Mouse (Mus musculus): Measurements from ENCODE around the gene Pax3.

Pax3 gene

DNA sequence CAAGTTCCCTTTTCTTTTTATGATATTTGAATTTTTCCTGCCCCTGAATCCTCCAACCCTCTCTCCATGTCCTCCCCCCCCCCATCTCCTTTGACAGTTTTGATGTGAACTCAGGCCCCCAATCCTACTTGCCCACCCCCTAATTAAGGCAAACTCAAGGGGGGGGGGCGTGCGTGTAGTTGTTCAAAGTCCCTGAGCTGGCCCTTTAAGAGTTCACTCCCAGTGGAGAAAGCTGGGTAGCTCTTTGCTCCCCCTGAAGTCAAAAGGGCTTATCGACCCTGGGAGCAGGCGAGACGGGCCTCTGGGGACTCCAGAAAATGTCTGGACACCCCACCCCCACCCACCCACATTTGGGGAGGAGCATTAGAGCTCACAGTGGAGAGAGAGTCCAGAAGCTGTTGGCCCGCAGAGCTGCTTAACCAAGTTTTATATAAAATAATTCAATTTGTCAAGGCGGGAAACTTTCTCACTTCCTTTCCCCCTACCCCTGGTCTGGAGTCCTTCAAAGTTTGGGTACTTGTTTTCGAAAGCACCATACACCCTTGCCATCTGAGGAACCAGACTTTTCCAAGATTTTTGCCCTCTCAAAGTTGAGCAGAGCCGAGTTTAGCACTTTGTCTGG is 1.5 kb upstream of the Pax3 start:
- DNase-seq (ENCODE audit: low read depth) = no peak

DNA sequence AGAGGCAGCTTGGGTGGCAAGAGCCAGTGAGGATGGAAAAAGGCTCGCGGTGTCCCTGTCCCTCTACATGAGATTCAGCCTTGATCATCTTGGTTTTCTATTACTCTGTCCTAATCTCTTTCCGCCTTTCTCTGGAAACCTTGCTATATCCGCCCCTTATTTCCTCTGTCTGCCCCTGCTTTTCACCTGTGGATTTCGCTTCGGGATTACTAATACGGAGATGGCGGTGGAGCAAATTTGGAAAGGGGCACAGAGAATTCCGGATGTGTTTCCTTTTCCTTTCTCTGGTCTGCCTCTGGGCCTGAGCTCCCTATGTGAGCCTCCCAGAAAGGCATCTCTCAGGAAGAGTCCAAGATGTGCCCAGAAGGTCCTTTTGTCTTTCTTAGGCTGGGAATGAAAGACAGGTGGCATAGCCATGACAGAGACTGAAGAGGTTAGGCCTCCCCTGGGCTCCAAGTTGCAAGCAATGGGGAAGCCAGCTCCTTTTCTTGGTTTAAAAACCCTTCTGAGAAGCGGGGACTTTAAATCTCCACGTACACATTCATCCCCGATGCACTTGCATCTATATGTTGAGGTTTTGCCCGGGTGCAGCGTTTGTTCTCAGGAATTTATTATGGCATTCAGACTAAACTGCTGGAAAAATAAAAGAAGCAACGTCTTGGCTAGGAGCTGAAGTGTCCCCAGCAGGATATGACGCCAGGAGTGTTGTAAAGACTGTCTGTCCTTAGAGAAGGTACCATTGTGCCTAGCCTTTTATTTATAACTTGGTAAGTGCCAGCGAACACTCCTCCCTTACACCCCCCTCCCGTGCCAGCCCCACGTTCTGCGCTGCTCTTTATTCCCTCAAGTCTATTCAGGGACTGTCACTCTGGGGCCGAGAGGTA is 659 bp upstream of the Pax3 start:
- no peak for DNase-seq (ENCODE audit: low read depth)

DNA sequence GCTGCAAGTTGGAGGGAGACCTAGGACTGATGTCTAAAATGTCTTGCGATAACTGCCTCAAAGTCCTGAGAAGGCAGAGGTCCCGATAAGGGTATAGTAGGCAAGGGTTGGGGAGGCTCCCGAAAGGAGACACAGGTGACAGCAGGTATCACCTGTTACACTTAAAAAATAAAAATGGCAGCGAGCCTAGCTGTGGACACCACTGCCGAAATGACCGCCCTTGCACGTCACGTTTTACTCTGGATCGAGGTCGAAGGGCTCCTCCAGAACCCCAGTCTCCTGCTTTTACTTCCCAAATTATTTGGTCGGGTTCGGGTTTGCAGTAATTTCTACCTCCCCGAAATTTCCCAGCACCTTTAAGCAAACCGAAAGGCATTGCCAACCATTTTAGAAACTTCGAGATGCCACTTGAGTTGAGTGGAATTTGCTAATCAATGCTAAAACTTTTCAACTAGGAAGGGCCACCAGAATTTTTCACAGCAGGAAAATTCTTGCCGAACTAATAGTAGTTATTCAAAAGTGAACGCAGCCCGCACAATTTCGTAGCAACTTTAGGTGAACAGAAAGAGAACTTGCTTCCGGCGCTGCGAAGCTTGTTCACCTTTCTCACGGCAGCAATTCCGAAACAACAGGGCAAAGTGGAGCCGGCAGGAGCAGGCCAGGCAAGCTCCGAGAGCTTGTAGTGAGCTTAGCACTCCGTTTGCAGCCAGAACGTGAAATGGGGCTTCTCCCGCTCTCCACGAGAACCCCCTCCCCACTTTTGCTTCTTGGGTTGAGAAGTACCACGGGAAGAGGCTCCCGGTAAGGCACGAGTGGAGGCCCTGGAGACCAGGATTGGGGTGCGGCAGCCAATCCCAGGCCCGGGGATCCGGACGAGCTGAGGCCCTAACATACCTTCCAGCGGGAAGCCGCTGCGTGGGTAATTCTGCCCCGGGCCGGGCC is 892 bp downstream of the Pax3 start:
- DNase-seq (ENCODE audit: low read depth) = peak; percentile 39

GRCm38 (mm10) chr1:78195145-78195544 is 1.8 kb downstream of the Pax3 start:
- no peak for DNase-seq (ENCODE audit: low read depth)

GRCm38 (mm10) chr1:78194381-78195047 is 2.4 kb downstream of the Pax3 start:
- DNase-seq (ENCODE audit: low read depth) = no peak

- DNase-seq (ENCODE audit: low read depth) = no peak
Observed at GRCm38 (mm10) chr1:78193465-78193991, 3.4 kb downstream of the Pax3 start.

DNA sequence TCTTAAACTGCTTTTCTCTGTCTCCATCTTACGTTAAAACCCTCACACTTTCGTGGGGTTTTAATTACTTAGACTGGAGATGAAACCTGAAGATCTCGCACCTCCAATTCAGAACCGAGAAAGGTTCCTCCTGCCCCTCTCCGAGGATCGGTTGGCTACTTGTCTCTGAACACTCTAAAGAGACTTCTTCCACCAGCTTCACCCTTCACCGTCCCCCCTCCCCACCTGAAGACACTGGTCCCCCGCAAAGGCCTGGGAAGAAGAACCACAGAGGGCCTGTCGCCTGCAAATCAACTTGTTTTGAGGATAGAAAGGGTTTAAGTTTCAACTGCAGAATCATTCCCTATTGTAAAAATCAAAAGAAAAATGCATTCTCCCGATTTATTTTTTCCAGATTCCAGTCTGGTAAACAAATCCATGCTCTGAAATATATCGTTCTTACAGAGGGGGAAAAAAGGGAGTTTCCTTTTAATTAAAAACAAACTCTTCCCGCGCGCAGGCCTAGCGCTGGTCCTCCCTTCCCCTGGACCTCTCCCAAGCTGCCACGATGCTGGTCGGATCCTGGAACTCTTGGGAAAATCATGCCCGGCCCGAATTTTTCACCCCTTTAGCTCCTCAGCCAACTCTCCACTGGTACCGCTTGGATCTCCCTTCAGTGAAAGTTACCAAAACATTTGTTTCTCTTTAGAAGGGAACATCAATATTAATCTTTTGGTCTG is 4.0 kb downstream of the Pax3 start:
- no peak for DNase-seq (ENCODE audit: low read depth)

- DNase-seq (ENCODE audit: low read depth) = no peak
Observed at GRCm38 (mm10) chr1:78192217-78192735, 4.7 kb downstream of the Pax3 start.

DNA sequence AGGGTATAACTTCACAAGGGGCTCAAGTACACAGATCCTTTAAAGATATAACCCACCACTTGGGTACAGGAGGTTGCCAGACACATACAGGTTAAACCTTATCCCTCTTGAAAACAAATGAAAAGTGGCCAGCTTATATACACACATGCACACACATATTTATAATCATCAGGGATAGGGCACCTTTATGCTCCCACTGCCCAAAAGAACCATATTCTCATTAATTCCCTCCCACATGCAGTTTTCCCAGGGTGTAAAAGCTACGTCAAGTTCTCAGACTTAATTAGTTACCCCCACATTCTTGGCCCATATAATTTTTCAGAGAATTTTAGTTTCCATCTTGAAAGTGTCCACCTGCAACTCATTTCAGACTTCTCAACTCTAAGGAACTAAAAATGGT is 5.2 kb downstream of the Pax3 start:
- no peak for DNase-seq (ENCODE audit: low read depth)

GRCm38 (mm10) chr1:78191331-78191730 is 5.6 kb downstream of the Pax3 start:
- DNase-seq (ENCODE audit: low read depth) = no peak

GRCm38 (mm10) chr1:78190386-78191111 is 6.4 kb downstream of the Pax3 start:
- no peak for DNase-seq (ENCODE audit: low read depth)

DNA sequence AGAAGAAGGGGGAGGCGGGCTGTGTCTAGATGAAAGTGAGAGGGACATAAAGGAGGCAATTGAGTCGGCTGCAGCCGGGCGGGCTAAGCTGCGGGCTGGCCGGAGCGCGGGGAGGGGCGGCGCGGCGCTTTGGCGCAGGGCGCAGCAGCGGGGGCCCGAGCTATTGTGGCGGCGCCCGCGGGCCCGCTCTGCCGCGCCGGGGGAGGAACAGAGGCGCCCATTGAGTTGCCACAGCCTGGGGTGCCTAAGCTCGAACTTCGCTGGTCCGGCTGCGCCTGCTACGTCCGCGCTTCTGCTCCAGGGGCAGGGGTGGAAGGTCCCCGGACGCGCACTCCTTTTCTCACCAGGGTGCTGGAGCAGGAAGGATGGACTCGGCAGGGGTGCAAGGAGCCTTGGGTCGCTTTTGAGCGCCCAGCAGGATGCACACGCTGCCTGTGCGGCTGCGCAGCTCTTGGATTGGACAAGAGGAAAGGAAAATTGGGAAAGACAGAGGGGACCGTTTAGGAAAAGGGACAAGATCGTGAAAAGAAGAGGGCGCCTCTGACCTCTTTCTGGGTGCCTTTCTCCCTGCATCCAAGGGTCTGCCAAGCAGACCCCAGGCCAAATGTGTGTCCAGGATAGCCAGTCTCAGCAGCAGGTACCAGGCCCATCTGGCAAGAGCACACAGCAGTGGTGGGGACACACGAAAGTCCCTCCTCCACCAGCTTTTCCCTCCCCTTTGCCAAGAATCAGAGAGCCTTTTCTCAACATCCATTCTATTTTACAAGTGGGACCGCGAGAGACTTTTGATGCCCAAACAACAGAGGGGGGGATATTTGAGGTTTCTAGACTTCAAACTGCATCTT is 7.2 kb downstream of the Pax3 start:
- DNase-seq (ENCODE audit: low read depth) = no peak

DNA sequence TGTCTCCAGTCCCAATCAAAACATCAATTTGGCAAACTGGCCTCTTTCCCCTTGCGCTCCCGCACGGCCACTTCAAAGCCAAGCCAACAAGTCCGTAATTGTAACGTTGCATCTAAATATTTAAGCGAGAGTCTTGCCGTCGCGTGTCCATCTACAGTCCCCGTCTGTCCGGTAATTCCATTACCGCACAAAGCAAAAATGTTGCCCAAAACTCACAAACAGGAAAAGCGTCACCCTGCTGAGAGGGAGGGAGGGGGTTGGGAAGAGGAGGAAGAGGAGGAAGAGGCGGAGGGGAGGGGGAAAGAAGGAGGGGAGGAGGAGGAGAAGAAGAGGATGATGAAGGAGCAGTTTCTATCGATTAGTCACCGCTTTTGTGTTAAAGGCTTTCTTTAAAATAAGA is 7.9 kb downstream of the Pax3 start:
- DNase-seq (ENCODE audit: low read depth) = no peak

- no peak for DNase-seq (ENCODE audit: low read depth)
Observed at GRCm38 (mm10) chr1:78188299-78188698, 8.6 kb downstream of the Pax3 start.

DNA sequence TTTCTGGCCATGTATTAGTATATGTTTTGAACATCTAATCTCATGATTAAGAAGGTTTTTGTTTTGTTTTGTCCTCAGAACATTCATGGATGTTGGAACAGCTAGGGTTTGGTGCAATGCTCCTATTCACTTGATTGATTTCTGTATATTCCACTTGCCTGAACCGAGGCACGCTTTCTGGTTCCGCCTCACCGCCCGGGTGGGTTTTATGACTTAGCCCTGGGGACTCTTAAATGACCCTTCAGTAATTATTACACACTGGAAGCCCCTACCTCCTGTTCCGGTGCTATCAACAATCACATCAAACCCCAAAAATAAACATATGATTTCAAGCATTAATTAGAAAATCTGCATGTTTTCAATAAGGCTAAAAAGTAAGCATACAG is 9.2 kb downstream of the Pax3 start:
- DNase-seq (ENCODE audit: low read depth) = no peak

- no peak for DNase-seq (ENCODE audit: low read depth)
Observed at GRCm38 (mm10) chr1:78187122-78187787, 9.7 kb downstream of the Pax3 start.

DNA sequence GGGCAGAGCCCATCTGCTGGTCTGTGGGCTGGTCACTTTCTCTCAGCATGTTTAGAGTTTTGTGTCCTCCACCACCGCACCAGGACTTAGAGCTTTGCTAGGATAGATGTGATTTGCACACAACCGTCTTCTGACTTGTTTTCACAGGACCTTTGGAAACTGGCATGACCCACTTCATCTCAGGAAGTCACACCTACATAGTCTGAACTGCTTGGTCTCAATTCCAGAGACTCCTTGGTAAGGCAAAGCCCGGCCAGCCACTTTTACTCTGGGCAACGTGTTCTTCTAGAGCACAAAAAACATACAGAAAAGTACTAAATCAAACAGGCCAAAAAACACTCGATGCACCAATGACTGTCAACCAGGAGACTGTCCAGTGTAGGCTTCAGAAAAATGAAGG is 14.0 kb downstream of the Pax3 start:
- DNase-seq (ENCODE audit: low read depth) = no peak

- DNase-seq (ENCODE audit: low read depth) = no peak
Observed at GRCm38 (mm10) chr1:78181882-78182281, 15.1 kb downstream of the Pax3 start.

DNA sequence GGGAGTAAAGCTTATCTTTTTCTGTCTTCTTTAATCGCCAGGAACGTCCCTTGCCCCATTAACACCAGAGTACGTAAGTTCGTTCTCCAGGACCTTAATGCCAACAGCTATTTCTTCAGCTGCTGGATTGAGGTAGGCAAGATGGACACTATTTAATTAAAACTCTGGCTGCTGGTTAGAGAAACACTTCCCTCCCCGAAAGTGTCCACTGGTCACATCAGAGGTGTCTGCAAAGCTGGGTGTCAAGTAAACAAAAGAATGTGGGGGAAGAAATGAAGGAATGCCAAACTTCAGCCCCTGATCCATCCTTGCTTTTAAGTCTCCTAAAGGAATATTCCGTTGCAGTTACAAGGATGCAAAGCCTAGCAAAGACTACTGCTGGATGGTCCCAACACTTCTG is 24.6 kb downstream of the Pax3 start:
- DNase-seq (ENCODE audit: low read depth) = no peak

Data from induced T-regulatory cell, adult 2 months (primary cell).